Mouse (Mus musculus): ENCODE data around the gene Apoa1. TPM values are rescaled to one million over a fixed set of nuclear protein-coding genes. Genes with fewer than 3 reads are reported as not detected.

The Apoa1 gene
- total RNA-seq, 2 experiments from 2014 or later = not detected

DNA sequence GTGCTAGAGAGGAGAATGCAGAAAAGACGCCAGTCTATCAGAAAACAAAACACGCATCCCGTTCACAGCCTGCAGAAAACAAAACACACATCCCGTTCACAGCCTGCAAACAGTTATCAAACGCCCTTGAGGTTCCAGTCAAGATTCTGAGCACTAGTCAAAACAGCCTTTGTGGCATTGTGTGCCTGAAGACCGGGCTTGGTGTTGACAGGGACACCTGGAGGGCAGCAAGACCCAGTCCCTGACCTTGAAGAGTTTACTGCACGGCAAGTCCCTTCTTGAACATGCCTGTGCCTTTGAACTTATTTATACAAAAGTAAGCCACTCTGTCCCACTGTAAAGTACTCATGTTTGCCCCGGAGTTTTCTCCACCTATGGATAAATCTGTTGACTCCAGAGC lies 15.2 kb downstream of the Apoa1 start:
- DNase-seq = no peak
- H3K27ac ChIP-seq = no peak overlapping the region
- intact Hi-C loops (cut with DNase I) = no loop called here
- no peak for TF ChIP-seq CTCF (IDR thresholded peaks at IDR 0.05)
- H3K4me3 ChIP-seq = no peak overlapping the region

DNA sequence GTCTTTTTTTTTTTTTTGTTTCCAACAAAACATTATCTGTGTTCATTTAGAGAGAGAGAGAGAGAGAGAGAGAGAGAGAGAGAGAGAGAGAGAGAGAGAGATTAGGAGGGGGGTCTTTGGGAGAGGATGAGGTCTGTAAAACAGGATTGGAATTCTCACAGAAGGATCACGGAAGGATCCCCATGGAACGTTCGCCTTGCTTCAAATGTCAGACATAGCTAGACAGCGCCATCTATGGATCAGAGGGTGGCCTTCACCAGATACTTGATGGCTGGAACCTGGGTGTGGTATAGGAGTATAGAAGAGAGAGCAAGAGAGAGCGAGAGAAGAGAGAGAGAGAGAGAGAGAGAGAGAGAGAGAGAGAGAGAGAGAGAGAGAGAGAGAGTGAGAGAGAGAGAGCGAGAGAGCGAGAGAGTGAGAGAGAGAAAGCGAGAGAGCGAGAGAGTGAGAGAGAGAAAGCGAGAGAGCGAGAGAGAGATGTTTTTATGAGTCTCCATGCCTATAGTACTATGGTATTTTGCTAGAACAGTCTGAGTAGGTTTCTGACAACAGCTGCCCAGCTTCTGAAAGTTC lies 18.5 kb downstream of the Apoa1 start:
- Histone ChIP-seq H3K27ac (no peak overlapping the region), H3K4me3 (no peak overlapping the region)
- TF ChIP-seq CTCF (IDR thresholded peaks at IDR 0.05) = peak; percentile 69
- DNase-seq = peak; percentile 53
- intact Hi-C loops (cut with DNase I) = loop anchor here (1.0 to 5.0 kb wide), 3 partner anchors 16 to 244 kb away; no protein-coding TSS in a partner anchor

DNA sequence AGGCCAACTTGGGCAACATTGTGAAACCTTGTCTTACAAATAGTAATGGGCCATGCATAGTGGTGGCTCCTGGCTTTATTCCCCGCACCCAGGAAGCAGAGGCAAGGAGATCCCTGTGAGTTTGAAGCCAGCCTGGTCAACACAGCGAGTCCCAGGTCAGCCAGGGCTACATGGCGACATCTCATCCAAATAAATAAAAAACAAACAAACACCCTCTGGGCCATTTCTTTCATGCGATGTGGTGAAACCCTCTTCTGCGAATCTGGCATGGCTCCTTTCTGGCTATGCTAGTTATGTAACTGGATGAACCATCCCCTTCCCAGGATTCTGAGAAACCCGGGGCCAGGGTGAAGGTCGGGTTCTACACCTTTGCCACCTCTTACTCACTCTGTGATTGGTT lies 27.8 kb downstream of the Apoa1 start:
- no peak for DNase-seq
- no peak for TF ChIP-seq CTCF (IDR thresholded peaks at IDR 0.05)
- intact Hi-C loops (cut with DNase I) = no loop called here
- no peak overlapping the region for H3K4me3 ChIP-seq
- no peak overlapping the region for H3K27ac ChIP-seq

DNA sequence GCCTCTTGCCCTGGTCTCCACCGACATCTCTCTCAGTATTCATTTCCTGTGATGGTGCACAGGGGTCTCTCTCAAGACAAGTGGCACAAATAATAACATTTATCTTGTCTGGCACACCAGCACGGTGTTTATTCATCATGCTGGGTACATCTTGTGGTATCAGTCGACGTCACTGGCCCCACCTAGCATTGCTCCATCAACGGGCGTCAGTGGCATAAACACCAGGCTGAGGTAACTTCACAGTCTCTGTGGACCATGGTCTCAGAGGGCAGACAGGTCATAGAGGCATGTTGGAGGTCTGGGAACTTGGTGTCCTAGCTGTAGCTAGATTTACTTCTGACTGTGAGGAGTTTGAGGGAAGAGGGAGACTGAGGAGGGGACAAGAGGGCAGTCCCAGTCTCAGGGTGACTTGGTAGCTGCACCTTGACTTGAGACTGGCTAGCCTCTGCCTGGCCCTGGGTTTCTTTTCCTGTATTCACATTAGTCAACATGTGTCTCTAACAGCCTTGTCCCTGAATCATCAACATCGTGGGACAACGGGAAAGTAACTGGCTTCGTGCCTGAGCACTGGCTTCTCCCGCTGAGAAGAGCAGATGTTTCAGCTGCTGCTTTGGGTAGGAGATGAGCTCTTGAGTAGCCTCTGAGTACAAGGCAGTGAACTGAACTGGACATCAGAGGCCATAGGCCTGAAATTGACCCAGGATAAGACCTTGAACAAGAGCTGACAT lies 28.4 kb downstream of the Apoa1 start:
- no peak overlapping the region for H3K27ac ChIP-seq
- no peak overlapping the region for H3K4me3 ChIP-seq
- TF ChIP-seq CTCF (IDR thresholded peaks at IDR 0.05) = no peak
- intact Hi-C loops (cut with DNase I) = no loop called here
- no peak for DNase-seq

DNA sequence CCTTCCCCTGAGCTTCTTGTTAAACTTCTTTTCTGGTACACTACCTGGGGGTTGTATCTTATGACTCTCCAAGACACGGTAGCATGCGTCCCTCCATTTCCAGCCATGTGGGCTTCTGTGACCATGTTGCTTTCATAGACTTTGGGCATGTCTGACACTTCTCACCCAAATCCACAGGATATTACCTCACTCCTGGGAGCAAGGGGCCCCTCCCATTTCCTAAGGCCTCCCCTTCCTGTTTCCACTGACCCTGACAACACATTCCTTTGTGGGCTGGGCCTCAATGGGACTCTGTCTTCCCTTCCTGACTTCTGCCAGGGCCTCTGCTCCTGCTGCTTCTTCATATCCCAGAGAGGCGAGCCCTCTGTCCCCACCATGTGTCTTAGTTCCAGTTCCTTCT lies 29.2 kb downstream of the Apoa1 start:
- H3K27ac ChIP-seq = no peak overlapping the region

DNA sequence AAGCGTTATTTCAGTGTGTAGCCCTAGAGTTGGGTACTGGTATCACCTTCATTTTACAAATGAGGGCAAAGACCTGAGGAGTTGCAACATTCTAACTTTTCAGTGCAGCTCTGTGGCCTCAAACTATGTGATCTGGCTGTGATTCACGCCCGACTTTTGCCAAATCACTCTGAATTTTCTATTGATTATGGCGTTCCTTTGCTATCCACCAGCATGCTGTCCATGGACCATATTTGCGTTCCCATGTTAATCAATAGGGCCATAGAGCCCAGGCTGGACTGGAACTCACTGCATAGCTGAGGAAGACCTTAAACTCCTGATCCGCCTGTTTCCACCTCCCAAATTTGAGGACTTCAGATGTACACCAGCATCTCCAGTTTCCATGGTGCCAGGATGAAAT lies 30.7 kb downstream of the Apoa1 start:
- H3K4me3 ChIP-seq = no peak overlapping the region
- TF ChIP-seq CTCF (IDR thresholded peaks at IDR 0.05) = no peak
- intact Hi-C loops (cut with DNase I) = no loop called here
- H3K27ac ChIP-seq = no peak overlapping the region
- DNase-seq = no peak

More for the DNA sequence above, 29.2 kb downstream of the Apoa1 start:
- TF ChIP-seq CTCF (IDR thresholded peaks at IDR 0.05) = no peak
- no peak for DNase-seq
- intact Hi-C loops (cut with DNase I) = no loop called here
- no peak overlapping the region for H3K4me3 ChIP-seq

DNA sequence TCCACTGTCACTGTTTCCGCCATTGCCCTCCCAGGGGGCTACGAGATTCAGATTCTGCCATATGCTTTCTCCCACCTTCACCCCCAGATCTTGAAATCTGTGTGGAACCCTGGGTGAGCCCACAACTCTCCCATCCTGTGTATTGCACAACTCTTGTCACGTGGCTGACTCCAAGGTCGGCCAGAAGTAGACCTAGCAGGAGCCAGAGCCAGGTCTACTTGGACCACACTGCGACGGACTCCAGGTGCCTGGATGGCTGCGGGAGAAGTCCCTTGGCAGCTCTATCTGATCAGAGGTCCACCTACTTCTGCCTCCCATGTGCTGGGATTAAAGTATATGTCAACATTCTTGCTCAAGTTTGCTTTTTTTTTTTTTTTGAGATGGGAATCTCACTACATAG lies 32.8 kb downstream of the Apoa1 start:
- Histone ChIP-seq H3K27ac (no peak overlapping the region), H3K4me3 (no peak overlapping the region)
- no peak for TF ChIP-seq CTCF (IDR thresholded peaks at IDR 0.05)
- DNase-seq = peak; percentile 38
- intact Hi-C loops (cut with DNase I) = no loop called here

DNA sequence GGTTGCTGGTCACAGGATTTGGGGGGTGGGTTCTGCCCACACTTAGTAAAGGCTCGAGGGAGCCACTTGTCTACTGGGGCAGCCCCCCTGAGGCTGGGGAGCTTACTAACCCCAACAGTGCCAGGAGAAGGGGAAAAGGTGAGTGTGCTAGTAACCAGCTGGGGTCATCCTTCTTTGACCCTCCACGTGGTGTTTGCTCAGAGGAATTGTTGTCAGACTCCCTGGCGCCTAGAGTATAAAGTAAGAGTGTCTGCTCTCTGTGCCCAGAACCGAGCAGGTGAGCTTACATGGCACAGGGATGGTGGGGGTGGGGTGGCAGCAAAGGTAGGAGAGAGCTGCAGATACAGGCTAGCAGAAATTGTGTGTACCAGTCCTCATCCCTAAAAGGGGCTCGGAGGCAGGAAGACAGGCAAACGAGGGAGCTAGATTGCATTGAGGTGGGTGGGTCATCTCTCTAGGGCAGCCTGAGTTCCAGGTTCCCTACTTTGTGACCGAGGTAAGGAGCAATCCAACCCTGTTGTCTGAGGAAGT lies 40.0 kb downstream of the Apoa1 start, which contains the start of gene Apoa5:
Gene Apoa5, plus strand, starts transcription at position 291 of the 531 bp plus-strand sequence.
- Histone ChIP-seq H3K4me3 (no peak within 1 kb of the TSS), H3K27ac (no peak within 1 kb of the TSS)
- no peak for DNase-seq
- no peak for TF ChIP-seq CTCF (IDR thresholded peaks at IDR 0.05)
- intact Hi-C loops (cut with DNase I) = no loop called here

DNA sequence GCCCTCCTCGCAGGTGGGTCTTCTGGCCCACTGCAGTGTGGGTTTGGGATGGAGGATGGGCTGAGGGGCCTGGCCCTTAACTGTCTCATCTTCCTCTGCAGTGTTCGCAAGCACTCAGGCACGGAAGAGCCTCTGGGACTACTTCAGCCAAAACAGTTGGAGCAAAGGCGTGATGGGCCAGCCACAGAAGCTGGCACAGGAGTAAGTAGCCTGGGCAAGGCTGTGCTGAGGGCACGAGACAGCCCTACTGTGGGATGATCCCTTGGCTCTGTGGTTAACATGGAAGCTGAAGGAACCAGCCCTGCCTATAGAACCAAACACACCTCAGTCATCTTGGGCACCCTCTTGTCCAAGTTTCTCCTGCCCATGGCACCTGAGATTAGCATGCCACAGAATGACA lies 40.7 kb downstream of the Apoa1 start:
- Histone ChIP-seq H3K4me3 (no peak overlapping the region), H3K27ac (no peak overlapping the region)
- DNase-seq = no peak
- intact Hi-C loops (cut with DNase I) = no loop called here
- TF ChIP-seq CTCF (IDR thresholded peaks at IDR 0.05) = no peak

DNA sequence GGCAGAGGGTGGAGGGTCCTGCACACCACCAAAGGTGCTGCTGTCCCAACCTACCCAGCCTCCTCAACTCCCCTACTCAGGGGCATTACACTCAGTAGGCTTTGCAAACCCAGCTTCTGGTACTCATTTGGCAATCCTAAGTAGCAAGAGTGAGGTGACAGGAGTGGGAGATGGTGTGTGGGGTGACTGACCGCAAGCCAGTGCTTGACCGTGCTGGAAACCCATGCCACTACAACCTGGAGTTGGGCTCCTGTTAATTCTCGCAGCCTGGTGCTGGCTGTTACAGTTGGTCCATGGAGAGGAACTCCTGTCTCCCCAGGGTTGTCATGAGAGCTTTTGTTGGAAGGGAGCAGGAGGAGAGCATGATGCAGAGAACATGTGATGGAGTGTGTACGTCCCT lies 42.4 kb downstream of the Apoa1 start:
- DNase-seq = no peak
- intact Hi-C loops (cut with DNase I) = no loop called here
- H3K4me3 ChIP-seq = no peak overlapping the region
- no peak for TF ChIP-seq CTCF (IDR thresholded peaks at IDR 0.05)
- H3K27ac ChIP-seq = no peak overlapping the region

DNA sequence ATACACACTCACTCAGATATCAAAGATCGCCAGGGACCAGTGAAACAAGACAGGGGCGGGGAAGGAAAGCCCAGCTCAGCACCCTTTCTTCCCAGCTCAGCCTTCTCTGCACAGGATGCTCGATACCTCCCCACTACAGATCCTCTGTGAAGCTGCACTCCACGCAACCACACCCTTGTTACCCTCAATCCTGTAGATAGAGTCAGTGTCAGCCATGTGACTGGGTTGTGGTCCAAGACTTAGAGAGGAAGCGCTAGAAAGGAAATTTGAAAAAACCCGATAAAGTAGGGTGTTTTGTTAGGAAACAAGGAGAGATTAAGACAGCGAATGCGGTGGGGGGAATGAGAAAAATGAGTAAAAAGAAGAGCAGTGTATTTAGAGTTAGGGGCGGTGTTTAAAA lies 43.7 kb downstream of the Apoa1 start:
- intact Hi-C loops (cut with DNase I) = no loop called here
- no peak overlapping the region for H3K4me3 ChIP-seq
- H3K27ac ChIP-seq = no peak overlapping the region
- TF ChIP-seq CTCF (IDR thresholded peaks at IDR 0.05) = no peak
- DNase-seq = no peak

DNA sequence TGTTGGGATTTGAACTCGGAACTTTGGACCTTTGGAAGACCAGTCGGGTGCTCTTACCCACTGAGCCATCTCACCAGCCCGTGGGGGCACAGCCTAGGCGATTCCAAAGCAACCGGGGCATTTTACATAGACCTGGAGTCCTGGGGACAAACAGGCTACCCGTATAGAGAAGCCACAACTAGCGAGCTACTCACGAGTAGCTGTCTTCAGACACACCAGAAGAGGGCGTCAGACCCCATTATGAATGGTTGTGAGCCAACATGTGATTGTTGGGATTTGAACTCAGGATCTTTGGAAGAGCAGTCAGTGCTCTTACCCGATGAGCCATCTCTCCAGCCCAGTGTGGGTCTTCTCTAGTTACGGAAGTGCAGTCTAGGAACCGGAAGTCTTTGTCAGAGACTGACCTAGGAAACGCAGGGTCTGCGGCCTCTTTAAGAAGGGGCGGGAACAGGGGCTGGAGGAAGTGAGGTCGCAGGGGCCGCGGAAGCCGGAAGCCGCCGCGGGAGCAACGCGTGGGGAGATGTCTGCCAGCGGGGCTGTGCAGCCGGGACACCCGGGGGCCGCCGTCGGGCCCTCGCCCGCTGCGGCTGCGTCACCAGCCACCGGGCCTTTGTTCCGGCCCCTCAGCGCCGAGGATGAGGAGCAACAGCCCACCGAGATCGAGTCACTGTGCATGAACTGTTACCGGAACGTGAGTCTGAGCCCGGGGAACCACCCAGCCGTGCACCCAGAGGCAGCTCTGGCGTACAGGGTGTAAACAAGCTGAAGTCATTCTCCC lies 44.5 kb downstream of the Apoa1 start, which contains the start of gene Zpr1:
Gene Zpr1, plus strand, starts transcription at position 388 of the 778 bp plus-strand sequence.
- peak; percentile 92 for DNase-seq
- TF ChIP-seq CTCF (IDR thresholded peaks at IDR 0.05) = peak; percentile 45
- peak within 1 kb of the TSS; percentile 88 for H3K27ac ChIP-seq
- intact Hi-C loops (cut with DNase I) = no loop called here
- peak within 1 kb of the TSS; percentile 99 for H3K4me3 ChIP-seq

DNA sequence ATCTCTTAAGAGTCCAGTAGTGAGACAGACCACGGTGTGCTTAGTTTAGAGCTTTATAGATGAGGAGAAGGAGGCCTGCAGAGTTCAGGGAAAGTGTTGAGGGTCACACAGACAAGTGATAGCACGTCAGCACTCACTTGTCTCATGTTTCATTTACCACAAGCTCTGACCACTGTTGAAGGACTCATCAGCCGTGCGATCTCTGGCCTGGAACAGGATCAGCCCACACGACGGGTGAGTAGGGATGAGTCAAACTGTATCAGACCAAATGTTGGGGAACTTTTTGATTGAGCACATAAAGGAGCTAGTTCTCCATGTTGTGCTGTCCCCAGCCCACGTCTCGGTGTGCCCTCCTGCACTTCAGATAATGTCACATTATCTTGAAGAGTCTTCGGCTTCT lies 46.1 kb downstream of the Apoa1 start:
- Histone ChIP-seq H3K27ac (no peak overlapping the region), H3K4me3 (peak overlapping the region; percentile 99; the same call in 1 of the 2 replicates)
- DNase-seq = no peak
- no peak for TF ChIP-seq CTCF (IDR thresholded peaks at IDR 0.05)
- intact Hi-C loops (cut with DNase I) = no loop called here

Other genes with a start within 250 kb of the Apoa1 start
- 10 to 100 TPM; 28.0 to 29.5 TPM for gene Pafah1b2, start 215.9 kb upstream of the Apoa1 start, total RNA-seq (2021)
- gene Sik3, start 215.8 kb upstream of the Apoa1 start, total RNA-seq (2021) = 10 to 100 TPM; 38.0 to 41.1 TPM
- not detected for gene Apoc3, start 7.1 kb downstream of the Apoa1 start, total RNA-seq (2021)
- not detected for gene Apoa4, start 12.1 kb downstream of the Apoa1 start, total RNA-seq (2021)
- not detected for gene Apoa5, start 40.1 kb downstream of the Apoa1 start, total RNA-seq (2021)
- gene Zpr1, start 44.5 kb downstream of the Apoa1 start, total RNA-seq (2021) = 10 to 100 TPM; 22.7 to 30.6 TPM
- 1 to 10 TPM; 8.4 to 8.5 TPM for gene Bud13, start 54.4 kb downstream of the Apoa1 start, total RNA-seq (2021)
- not detected for gene 4931429L15Rik, start 91.4 kb downstream of the Apoa1 start, total RNA-seq (2021)

Data from gastrocnemius, adult 2 months (tissue).